Mouse (Mus musculus) brain, embryonic 14.5 days (tissue): ENCODE data around the gene Trmt61a.

ENCODE experiments used
- CTCF ChIP-seq: fragments of 200-500 bp; IDR thresholded peaks from 2 replicates; pipeline ENCODE4 v1.5.1; 2012; ENCODE audit warnings: inconsistent platforms, mild to moderate bottlenecking, moderate library complexity, borderline replicate concordance; ENCODE audit not compliant: insufficient read depth, insufficient read length; ENCODE audit errors: extremely low read depth
- POLR2A ChIP-seq: fragments of 200-500 bp; IDR thresholded peaks from 2 replicates; pipeline ENCODE4 v1.6.1; 2012; ENCODE audit warnings: mild to moderate bottlenecking, inconsistent platforms, borderline replicate concordance; ENCODE audit not compliant: poor library complexity, insufficient read depth, insufficient read length, severe bottlenecking; ENCODE audit errors: extremely low read depth

DNA sequence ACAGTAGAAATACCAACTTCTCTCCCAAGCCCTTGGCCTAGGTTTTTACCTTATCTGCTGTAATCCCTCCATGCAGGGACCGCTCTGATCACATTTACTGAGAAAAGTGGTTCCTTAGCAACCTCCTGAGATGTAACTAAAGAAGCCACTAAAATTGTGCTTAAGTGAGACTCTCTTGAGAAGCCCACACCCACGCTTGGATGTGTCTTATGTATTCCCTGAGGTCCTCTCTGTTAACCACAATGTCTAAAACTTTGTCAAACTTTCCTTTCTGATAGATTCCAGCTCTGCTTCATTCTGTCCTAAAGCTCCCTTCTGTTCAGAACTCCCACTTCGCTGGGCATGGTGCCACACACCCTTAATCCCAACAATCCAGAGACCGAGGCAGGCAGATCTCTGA, 21.6 kb downstream of the Trmt61a start:
- TF ChIP-seq POLR2A (no peak), CTCF (no peak)
